Mouse (Mus musculus) heart, adult 2 months (tissue): ENCODE results near the gene Kazn. TPM values are rescaled to one million over a fixed set of nuclear protein-coding genes. Genes with fewer than 3 reads are reported as not detected.

Experiments used
- DNase-seq, 2 experiments: peaks; one replicate each; pipeline ENCODE4 v3.0.0; 2021
- H3K27ac ChIP-seq: fragments of 200-600 bp; 2 replicates; pipeline ENCODE4 v1.8.1; 2022
- H3K27me3 ChIP-seq: fragments of 200-500 bp; 2 replicates; pipeline ENCODE4 v1.6.1; 2012; ENCODE audit warnings: mild to moderate bottlenecking, low read length, inconsistent platforms, mixed read lengths; ENCODE audit not compliant: control insufficient read depth, insufficient read depth
- H3K36me3 ChIP-seq: fragments of 200-500 bp; 2 replicates; pipeline ENCODE4 v1.6.1; 2012; ENCODE audit warnings: low read length, inconsistent platforms; ENCODE audit not compliant: control insufficient read depth, insufficient read depth
- H3K4me1 ChIP-seq: fragments of 200-500 bp; 2 replicates; pipeline ENCODE4 v1.6.1; 2011; ENCODE audit warnings: low read length; ENCODE audit not compliant: control insufficient read depth, insufficient read depth
- H3K4me3 ChIP-seq: fragments of 200-600 bp; 2 replicates; pipeline ENCODE4 v1.8.1; 2022
- H3K79me2 ChIP-seq: fragments of 200-500 bp; replicated peaks from 2 replicates; pipeline ENCODE4 v1.6.1; 2012; ENCODE audit warnings: mild to moderate bottlenecking, inconsistent platforms, low read length, moderate library complexity, mixed read lengths; ENCODE audit not compliant: control insufficient read depth, insufficient read depth
- H3K9ac ChIP-seq: fragments of 200-500 bp; 2 replicates; pipeline ENCODE4 v1.6.1; 2012; ENCODE audit warnings: low read depth, mild to moderate bottlenecking, control low read depth, inconsistent platforms, low read length, mixed read lengths
- CTCF ChIP-seq: fragments of 200-600 bp; IDR thresholded peaks from 2 replicates; pipeline ENCODE4 v1.8.1; 2022; ENCODE audit warnings: antibody characterized with exemption, mild to moderate bottlenecking, moderate library complexity
- EP300 ChIP-seq: fragments of 200-500 bp; IDR thresholded peaks from 2 replicates; pipeline ENCODE4 v1.6.1; 2011; ENCODE audit warnings: low read depth, low read length, control low read depth; ENCODE audit not compliant: insufficient read depth
- POLR2A ChIP-seq: fragments of 200-500 bp; IDR thresholded peaks from 2 replicates; pipeline ENCODE4 v1.6.1; 2011; ENCODE audit warnings: mild to moderate bottlenecking, low read depth, low read length, control low read depth; ENCODE audit not compliant: insufficient read depth
- WGBS: fragments of 180-500 bp; shearing (Covaris S2); methylation state at CpG from one replicate; pipeline ENCODE4 v1.1.7; 2018; 5-methylcytosine and 5-hydroxymethylcytosine counted together
- intact Hi-C: fragments of 180-260 bp; cut with DNase I; formaldehyde crosslinking; loops from one replicate; pipeline ENCODE4 v1.15.1; 2025
- polyA plus RNA-seq: library from polyadenylated mRNA; depleted of rRNA; stranded (reverse); fragments of >200 nt; gene quantifications from 2 replicates; pipeline ENCODE4 v1.2.3, GENCODE M21; 2012
- total RNA-seq, 2 experiments: library from RNA; stranded (reverse); gene quantifications; 2 replicates each; pipeline ENCODE4 v1.2.3; 2021

Gene Kazn
- total and polyA plus RNA-seq, 3 experiments: 2.4 to 5.7 (median 3.4) TPM

- no peaks in the 10 kb centered on the region for H3K27me3 ChIP-seq
- no peak overlapping the region for H3K9ac ChIP-seq
- TF ChIP-seq EP300 (no peak), CTCF (no peak), POLR2A (no peak)
- peak overlapping the region; percentile 68 for H3K27ac ChIP-seq
- no peaks in the 10 kb centered on the region for H3K79me2 ChIP-seq
- no peak overlapping the region for H3K4me3 ChIP-seq
- intact Hi-C loops: no loop called here
- WGBS: 66% methylated on average over 14 of the region's 14 CpGs
- H3K36me3 ChIP-seq: no peaks in the 10 kb centered on the region
- peak in 1 of 2 experiments; percentile 50 for DNase-seq
- peaks cover 20% of the 10 kb centered on the region for H3K4me1 ChIP-seq
Measured at GRCm38 (mm10) chr4:142079629-142080486, 159.3 kb downstream of the Kazn start.

- Histone ChIP-seq H3K4me3 (0 out of 2 replicates have a peak overlapping the region, but pooled peaks have one; percentile 3), H3K36me3 (no peaks in the 10 kb centered on the region), H3K9ac (peak overlapping the region; percentile 32; the same call in 1 of the 2 replicates), H3K27ac (peak overlapping the region; percentile 73), H3K27me3 (no peaks in the 10 kb centered on the region), H3K79me2 (no peaks in the 10 kb centered on the region), H3K4me1 (peaks cover 20% of the 10 kb centered on the region)
- DNase-seq: peak; percentile 56 to 61
- intact Hi-C loops: no loop called here
- no peak for TF ChIP-seq POLR2A
- TF ChIP-seq EP300: peak; percentile 9; the same call in 1 of the 2 replicates
- 7% methylated on average over 18 of the region's 18 CpGs for WGBS
Measured at GRCm38 (mm10) chr4:142077572-142078271, 161.5 kb downstream of the Kazn start.

GRCm38 (mm10) chr4:142076883-142077282, 162.3 kb downstream of the Kazn start:
- Histone ChIP-seq H3K27me3 (no peaks in the 10 kb centered on the region), H3K79me2 (no peaks in the 10 kb centered on the region), H3K4me3 (no peak overlapping the region), H3K4me1 (peaks cover 20% of the 10 kb centered on the region), H3K36me3 (no peaks in the 10 kb centered on the region), H3K27ac (peak overlapping the region; percentile 73), H3K9ac (no peak overlapping the region; the same call in 1 of the 2 replicates)
- no peak for DNase-seq
- TF ChIP-seq POLR2A: no peak
- no peak for TF ChIP-seq EP300
- no peak for TF ChIP-seq CTCF
- intact Hi-C loops: no loop called here
- 45% methylated on average over 1 of the region's 1 CpGs for WGBS

- Histone ChIP-seq H3K4me1 (peaks cover 21% of the 10 kb centered on the region), H3K4me3 (no peak overlapping the region), H3K27ac (no peak overlapping the region), H3K79me2 (no peaks in the 10 kb centered on the region), H3K27me3 (no peaks in the 10 kb centered on the region), H3K9ac (no peak overlapping the region), H3K36me3 (peaks cover 2% of the 10 kb centered on the region; the same call in 1 of the 2 replicates)
- intact Hi-C loops: no loop called here
- WGBS: 86% methylated on average over 11 of the region's 11 CpGs
- DNase-seq: no peak
- TF ChIP-seq POLR2A (no peak), CTCF (no peak), EP300 (no peak)
Measured at GRCm38 (mm10) chr4:142075931-142076330, 163.3 kb downstream of the Kazn start.

GRCm38 (mm10) chr4:142074060-142074732, 165.0 kb downstream of the Kazn start:
- Histone ChIP-seq H3K36me3 (peaks cover 2% of the 10 kb centered on the region; the same call in 1 of the 2 replicates), H3K4me1 (peaks cover 15% of the 10 kb centered on the region), H3K27me3 (no peaks in the 10 kb centered on the region), H3K9ac (no peak overlapping the region), H3K4me3 (no peak overlapping the region), H3K79me2 (no peaks in the 10 kb centered on the region), H3K27ac (no peak overlapping the region)
- no peak for DNase-seq
- 66% methylated on average over 13 of the region's 13 CpGs for WGBS
- intact Hi-C loops: no loop called here
- TF ChIP-seq EP300 (no peak), CTCF (no peak), POLR2A (no peak)
